Mouse (Mus musculus) MEL (cell line): ENCODE measurements around the gene Armc8. TPM values are rescaled to one million over a fixed set of nuclear protein-coding genes. Genes with fewer than 3 reads are reported as not detected.
A peak's percentile ranks its signal among the peaks of the same experiment; 100 is the strongest.

Source experiments
- DNase-seq: peaks from one replicate; pipeline ENCODE4 v3.0.0; 2011; ENCODE audit warnings: low read depth, low spot score
- H3K27ac ChIP-seq: 2 replicates; pipeline ENCODE4 v1.5.1; 2012; ENCODE audit warnings: low read depth, mild to moderate bottlenecking, control low read depth, low read length, moderate library complexity; ENCODE audit not compliant: control insufficient read depth
- H3K27me3 ChIP-seq, 2 experiments: fragments of 150-350 bp in 1 of 2; sonication (generic) in 1 of 2; 2 replicates each; pipeline ENCODE4 v1.6.1; 2012; ENCODE audit warnings: low read length in 2 of 2, mild to moderate bottlenecking in 2 of 2, improper control_type of control experiment in 1 of 2, moderate library complexity in 1 of 2; ENCODE audit not compliant: insufficient read depth in 2 of 2, control insufficient read depth in 1 of 2
- H3K36me3 ChIP-seq, 2 experiments: 2 replicates each; pipeline ENCODE4 v1.6.1; 2012 to 2014; ENCODE audit warnings: low read length in 2 of 2, improper control_type of control experiment in 1 of 2, inconsistent platforms in 1 of 2, mild to moderate bottlenecking in 1 of 2; ENCODE audit not compliant: insufficient read depth in 2 of 2, control insufficient read depth in 1 of 2
- H3K4me1 ChIP-seq, 2 experiments: fragments of 150-350 bp in 1 of 2; sonication (generic) in 1 of 2; 2 replicates each; pipeline ENCODE4 v1.6.1; 2012; ENCODE audit warnings: low read length in 2 of 2, improper control_type of control experiment in 1 of 2, mild to moderate bottlenecking in 1 of 2; ENCODE audit not compliant: insufficient read depth in 2 of 2, control insufficient read depth in 1 of 2
- H3K4me3 ChIP-seq, 2 experiments: fragments of 150-350 bp in 1 of 2; sonication (generic) in 1 of 2; 2 replicates each; pipeline ENCODE4 v1.5.1; 2012; ENCODE audit warnings: low read depth in 2 of 2, low read length in 2 of 2, mild to moderate bottlenecking in 2 of 2, moderate library complexity in 2 of 2, control low read depth in 1 of 2, improper control_type of control experiment in 1 of 2; ENCODE audit not compliant: control insufficient read depth in 1 of 2, insufficient read depth in 1 of 2
- H3K79me2 ChIP-seq: 2 replicates; pipeline ENCODE4 v1.6.1; 2012; ENCODE audit warnings: mild to moderate bottlenecking, low read length, moderate library complexity; ENCODE audit not compliant: control insufficient read depth, poor library complexity, insufficient read depth
- H3K9ac ChIP-seq: 2 replicates; pipeline ENCODE4 v1.6.1; 2012; ENCODE audit warnings: low read depth, mild to moderate bottlenecking, control low read depth, low read length, moderate library complexity; ENCODE audit not compliant: control insufficient read depth, poor library complexity, severe bottlenecking
- H3K9me3 ChIP-seq: fragments of 150-350 bp; sonication (generic); replicated peaks from 2 replicates; pipeline ENCODE4 v1.6.1; 2012; ENCODE audit warnings: mild to moderate bottlenecking, low read length, improper control_type of control experiment, moderate library complexity; ENCODE audit not compliant: insufficient read depth
- BHLHE40 ChIP-seq: IDR thresholded peaks from 2 replicates; pipeline ENCODE4 v1.6.1; 2012; ENCODE audit warnings: low read depth, mild to moderate bottlenecking, inconsistent platforms, low read length, improper control_type of control experiment, borderline replicate concordance
- CHD1 ChIP-seq: IDR thresholded peaks from 2 replicates; pipeline ENCODE4 v1.6.1; 2012; ENCODE audit warnings: low read depth, mild to moderate bottlenecking, inconsistent platforms, low read length, improper control_type of control experiment
- CHD2 ChIP-seq: IDR thresholded peaks from 2 replicates; pipeline ENCODE4 v1.6.1; 2011; ENCODE audit warnings: low read length, improper control_type of control experiment
- CTCF ChIP-seq, 3 experiments: IDR thresholded peaks in 2 of 3; conservative IDR thresholded peaks in 1 of 3; 2 replicates each; pipeline ENCODE4 v1.5.1; 2011 to 2012; ENCODE audit warnings: low read length in 3 of 3, low read depth in 2 of 3, mild to moderate bottlenecking in 2 of 3, improper control_type of control experiment in 1 of 3, inconsistent platforms in 1 of 3, mixed read lengths in 1 of 3, moderate library complexity in 1 of 3; ENCODE audit not compliant: control insufficient read depth in 1 of 3, insufficient read depth in 1 of 3, poor library complexity in 1 of 3, severe bottlenecking in 1 of 3
- HCFC1 ChIP-seq: IDR thresholded peaks from 2 replicates; pipeline ENCODE4 v1.6.1; 2012; ENCODE audit warnings: low read depth, mild to moderate bottlenecking, inconsistent platforms, low read length, improper control_type of control experiment, moderate library complexity
- KAT2A ChIP-seq: conservative IDR thresholded peaks from 2 replicates; pipeline ENCODE4 v1.6.1; 2012; ENCODE audit warnings: low read depth, low read length, improper control_type of control experiment, inconsistent platforms
- MAZ ChIP-seq: IDR thresholded peaks from 2 replicates; pipeline ENCODE4 v1.6.1; 2012; ENCODE audit warnings: low read depth, mild to moderate bottlenecking, inconsistent platforms, low read length, improper control_type of control experiment
- NRF1 ChIP-seq: IDR thresholded peaks from 2 replicates; pipeline ENCODE4 v1.6.1; 2014; ENCODE audit warnings: low read depth, mild to moderate bottlenecking, inconsistent platforms, low read length, improper control_type of control experiment, moderate library complexity; ENCODE audit not compliant: poor library complexity, insufficient read depth, severe bottlenecking
- POLR2AphosphoS2 ChIP-seq: IDR thresholded peaks from 2 replicates; pipeline ENCODE4 v1.6.1; 2011; ENCODE audit warnings: low read length, improper control_type of control experiment
- RCOR1 ChIP-seq: IDR thresholded peaks from 2 replicates; pipeline ENCODE4 v1.6.1; 2012; ENCODE audit warnings: low read depth, mild to moderate bottlenecking, inconsistent platforms, low read length, improper control_type of control experiment
- TCF12 ChIP-seq: IDR thresholded peaks from 2 replicates; pipeline ENCODE4 v1.6.1; 2014; ENCODE audit warnings: low read depth, mild to moderate bottlenecking, inconsistent platforms, low read length, improper control_type of control experiment, moderate library complexity
- USF2 ChIP-seq, 2 experiments: IDR thresholded peaks; 2 replicates each; pipeline ENCODE4 v1.6.1; 2011 to 2012; ENCODE audit warnings: improper control_type of control experiment in 2 of 2, low read length in 2 of 2, borderline replicate concordance in 1 of 2, inconsistent platforms in 1 of 2, low read depth in 1 of 2, mild to moderate bottlenecking in 1 of 2; ENCODE audit not compliant: insufficient read depth in 1 of 2
- ZC3H11A ChIP-seq: IDR thresholded peaks from 2 replicates; pipeline ENCODE4 v1.6.1; 2012; ENCODE audit warnings: low read depth, mild to moderate bottlenecking, inconsistent platforms, low read length, improper control_type of control experiment
- polyA plus RNA-seq, 2 experiments: library from polyadenylated mRNA; stranded (reverse) in 1 of 2; unstranded in 1 of 2; fragments of >175 nt in 1 of 2; fragments of >200 nt in 1 of 2; gene quantifications; 2 replicates each; pipeline versions ENCODE4 v1.2.1 to v1.2.4; 2012; ENCODE audit warnings: low replicate concordance in 2 of 2, low read depth in 1 of 2; ENCODE audit not compliant: insufficient read length in 2 of 2, insufficient read depth in 1 of 2, missing spikeins in 1 of 2
- total RNA-seq: library from RNA; depleted of rRNA; stranded (reverse); fragments of 300-350 nt; gene quantifications from 2 replicates; pipeline ENCODE4 v1.2.3, GENCODE M21; 2012

Armc8 gene
- total and polyA plus RNA-seq, 3 experiments, result 11.9 to 14.3 TPM; not detected in 1

DNA sequence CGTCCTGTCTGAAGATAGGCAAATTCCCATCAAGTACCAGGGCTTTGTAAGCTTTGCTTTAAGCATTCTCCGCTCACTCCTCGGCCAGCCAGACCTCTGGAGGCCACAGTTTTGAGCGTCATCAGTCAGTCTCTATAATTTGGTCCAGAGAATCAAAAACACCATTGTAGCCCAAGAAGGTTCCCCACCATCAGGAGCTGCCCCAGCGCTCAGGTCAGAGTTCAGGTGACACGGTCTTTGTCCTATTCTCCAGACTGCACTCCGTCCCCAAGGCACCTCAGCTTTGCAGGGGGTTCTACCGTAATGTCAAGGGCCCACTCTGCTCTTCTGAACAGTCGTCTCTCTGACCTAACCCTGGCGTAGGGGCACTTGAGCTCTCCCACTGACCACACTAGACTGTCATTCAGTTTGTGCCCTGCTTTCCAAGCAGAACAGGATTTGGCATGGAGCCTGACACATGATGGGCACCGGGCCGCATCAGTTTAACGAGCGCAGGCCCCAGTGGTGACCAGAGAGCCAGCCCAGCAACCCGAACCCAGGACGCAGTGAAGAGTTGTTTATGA, 133.0 kb downstream of the Armc8 start:
- H3K4me3 ChIP-seq, result no peak overlapping the region

DNA sequence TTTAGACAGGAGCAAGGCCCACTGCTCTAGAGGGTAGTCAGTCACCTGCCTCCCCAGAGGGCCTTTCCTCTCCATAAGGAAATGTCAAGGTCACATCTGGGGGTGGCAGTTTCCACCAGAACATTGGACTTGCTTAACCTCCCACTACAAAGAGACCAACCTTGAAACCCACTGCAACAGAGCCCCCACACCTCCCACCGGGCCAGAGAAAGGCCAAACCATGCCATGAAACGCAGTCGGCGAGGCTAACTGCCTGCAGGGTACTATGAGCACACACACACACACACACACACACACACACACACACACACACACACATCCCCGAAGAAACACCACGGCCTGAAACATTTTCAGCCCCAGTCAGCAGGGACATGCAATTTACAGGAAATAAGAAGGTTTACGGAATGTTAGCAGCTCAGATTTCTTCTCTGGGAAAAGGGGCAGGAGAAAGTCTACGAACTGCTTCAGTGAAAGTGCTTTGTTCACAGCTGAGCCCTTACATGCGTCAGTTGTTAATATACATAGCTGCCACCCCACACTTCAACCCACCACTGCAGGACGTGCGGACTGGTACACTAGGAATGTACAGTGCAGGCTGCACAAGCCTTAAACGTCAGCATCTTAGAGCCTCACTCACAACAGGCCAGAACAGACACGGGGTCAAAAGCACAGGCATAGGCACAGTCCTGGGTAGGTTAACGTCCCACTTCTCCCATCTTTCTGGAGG, 133.6 kb downstream of the Armc8 start:
- no peak for TF ChIP-seq RCOR1
- TF ChIP-seq CHD1, result no peak
- no peak for TF ChIP-seq POLR2AphosphoS2
- no peak for TF ChIP-seq BHLHE40
- TF ChIP-seq CHD2, result no peak
- TF ChIP-seq ZC3H11A, result no peak
- no peak for TF ChIP-seq TCF12
- TF ChIP-seq CTCF (IDR thresholded peaks at IDR 0.05 in 2 of 3, conservative IDR thresholded peaks at IDR 0.05 in 1 of 3; ENCODE audit: control insufficient read depth in 1 of 3, insufficient read depth in 1 of 3, low read depth in 2 of 3, low read length in 3 of 3, poor library complexity in 1 of 3, severe bottlenecking in 1 of 3), result no peak
- no peak for TF ChIP-seq NRF1
- no peak for TF ChIP-seq USF2 (IDR thresholded peaks at IDR 0.05; ENCODE audit: borderline replicate concordance in 1 of 2, insufficient read depth in 1 of 2, low read depth in 1 of 2, low read length in 2 of 2)
- TF ChIP-seq KAT2A, result no peak
- Histone ChIP-seq H3K9ac (no peak overlapping the region), H3K27me3 (peaks cover 0 to 2% of the 10 kb centered on the region in 2 experiments; a peak in 1 of 4 replicates), H3K4me3 (no peak overlapping the region), H3K36me3 (no peaks in the 10 kb centered on the region), H3K27ac (no peak overlapping the region), H3K4me1 (no peaks in the 10 kb centered on the region), H3K9me3 (no peaks in the 10 kb centered on the region), H3K79me2 (no peaks in the 10 kb centered on the region)
- no peak for DNase-seq

More for the DNA sequence above, 133.0 kb downstream of the Armc8 start:
- no peaks in the 10 kb centered on the region for H3K9me3 ChIP-seq
- H3K27ac ChIP-seq, result no peak overlapping the region
- no peaks in the 10 kb centered on the region for H3K36me3 ChIP-seq
- no peaks in the 10 kb centered on the region; a peak in 1 of 4 replicates for H3K27me3 ChIP-seq
- H3K9ac ChIP-seq, result no peak overlapping the region
- no peaks in the 10 kb centered on the region for H3K79me2 ChIP-seq
- H3K4me1 ChIP-seq, result no peaks in the 10 kb centered on the region
- TF ChIP-seq TCF12, result no peak
- TF ChIP-seq, all 39 proteins: peak for 0
- DNase-seq, result no peak

DNA sequence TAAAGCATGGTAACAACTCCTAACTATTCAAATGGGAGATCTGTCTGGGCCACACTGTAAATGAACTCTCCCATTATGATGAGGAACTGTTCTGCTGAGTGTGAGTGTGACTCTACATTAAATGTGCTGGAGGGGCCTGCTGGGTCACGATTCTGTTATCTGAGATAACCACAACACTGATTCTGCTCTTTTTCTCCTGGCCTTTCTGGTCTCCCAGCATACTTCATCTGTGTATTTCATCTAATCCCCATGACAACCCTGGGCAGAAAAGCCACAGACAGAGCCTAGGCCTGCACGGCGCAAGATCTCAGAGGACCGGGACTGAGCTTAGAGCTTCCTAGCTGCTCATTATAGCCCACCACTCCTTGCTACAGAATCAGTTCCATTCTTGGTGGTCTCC, 136.2 kb downstream of the Armc8 start:
- Histone ChIP-seq H3K9me3 (no peaks in the 10 kb centered on the region), H3K9ac (no peak overlapping the region), H3K4me3 (no peak overlapping the region), H3K27me3 (peaks cover 0 to 2% of the 10 kb centered on the region in 2 experiments; a peak in 1 of 4 replicates), H3K27ac (no peak overlapping the region), H3K4me1 (no peaks in the 10 kb centered on the region), H3K36me3 (no peaks in the 10 kb centered on the region), H3K79me2 (no peaks in the 10 kb centered on the region)
- DNase-seq, result peak; percentile 15
- no peak for TF ChIP-seq HCFC1
- TF ChIP-seq MAZ, result no peak
- TF ChIP-seq BHLHE40, result no peak
- TF ChIP-seq USF2 (IDR thresholded peaks at IDR 0.05; ENCODE audit: borderline replicate concordance in 1 of 2, insufficient read depth in 1 of 2, low read depth in 1 of 2, low read length in 2 of 2), result no peak
- TF ChIP-seq, all 39 proteins: peak for 0
